Mouse (Mus musculus) ES-E14 (cell line): ENCODE results near the gene Zfp526.

Source experiments
- CHD2 ChIP-seq: IDR thresholded peaks from 2 replicates; pipeline ENCODE4 v1.6.1; 2014; ENCODE audit warnings: mild to moderate bottlenecking, low read depth, low read length, inconsistent platforms
- HCFC1 ChIP-seq: IDR thresholded peaks from 2 replicates; pipeline ENCODE4 v1.6.1; 2012; ENCODE audit warnings: low read length, inconsistent platforms, borderline replicate concordance; ENCODE audit not compliant: insufficient read depth
- ZC3H11A ChIP-seq: IDR thresholded peaks from 2 replicates; pipeline ENCODE4 v1.6.1; 2012; ENCODE audit warnings: low read depth, mild to moderate bottlenecking, inconsistent platforms, low read length, borderline replicate concordance

DNA sequence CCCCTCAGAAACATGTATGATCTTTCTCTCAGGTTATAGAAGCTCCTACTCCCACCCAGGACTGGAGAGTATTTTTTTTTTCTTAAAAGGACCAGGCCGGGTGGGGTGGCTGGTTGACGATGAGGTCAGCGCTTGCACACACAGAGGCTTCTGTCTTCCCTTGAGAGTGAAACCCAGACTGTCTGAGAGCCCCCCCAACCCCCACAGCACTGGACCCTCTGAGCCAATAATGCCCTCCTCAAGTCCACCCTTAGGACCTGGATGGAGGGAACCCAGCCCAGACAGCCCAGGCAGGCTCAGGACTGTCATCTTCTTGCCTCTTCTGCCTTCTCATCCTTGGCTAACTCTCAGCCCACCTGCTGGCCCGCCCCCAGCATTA, 25.5 kb downstream of the Zfp526 start:
- TF ChIP-seq ZC3H11A (no peak), CHD2 (no peak), HCFC1 (no peak)
